Mouse (Mus musculus): ENCODE measurements around the gene Cdk6. TPM values are rescaled to one million over a fixed set of nuclear protein-coding genes. Genes with fewer than 3 reads are reported as not detected.

The Cdk6 gene
- total and polyA plus RNA-seq, 3 experiments, result 79.0 to 318 (median 197) TPM

DNA sequence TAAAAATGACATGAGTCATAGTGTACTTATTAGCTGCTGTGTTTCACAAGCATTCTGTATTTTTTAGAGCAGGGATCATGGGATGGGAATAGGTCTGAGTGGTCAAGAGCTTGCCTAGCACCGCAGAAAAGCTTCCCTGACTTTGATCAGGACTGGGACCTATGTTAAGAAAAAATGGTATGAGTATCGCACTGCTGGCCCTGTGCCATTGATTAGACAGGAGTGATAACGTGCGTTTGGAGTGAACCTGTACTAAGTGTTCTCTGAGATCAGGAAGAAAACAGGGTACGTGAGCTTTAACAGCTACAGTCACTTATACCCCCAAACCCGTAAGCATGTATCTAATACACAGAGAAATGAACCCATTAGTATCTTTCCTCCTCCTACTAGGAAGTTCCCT, 54.9 kb downstream of the Cdk6 start:
- TF ChIP-seq ZNF384 (IDR thresholded peaks at IDR 0.05; ENCODE audit: low read depth, low read length) (0 out of 2 replicates have a peak, but pooled peaks have one; percentile 38), MAFK (IDR thresholded peaks at IDR 0.05; ENCODE audit: borderline replicate concordance, low read depth, low read length) (no peak), GATA1 (IDR thresholded peaks at IDR 0.05; ENCODE audit: low read depth, low read length) (peak; percentile 62), ETS1 (IDR thresholded peaks at IDR 0.05; ENCODE audit: low read depth, low read length) (no peak), POLR2AphosphoS5 (IDR thresholded peaks at IDR 0.05; ENCODE audit: borderline replicate concordance, low read depth, low read length) (no peak), BHLHE40 (IDR thresholded peaks at IDR 0.05; ENCODE audit: borderline replicate concordance, low read depth, low read length) (no peak)
- Histone ChIP-seq H3K4me3 (ENCODE audit: control insufficient read depth in 1 of 2, insufficient read depth in 1 of 2, low read depth in 2 of 2, low read length in 2 of 2) (no peak overlapping the region), H3K4me1 (ENCODE audit: control insufficient read depth in 1 of 2, insufficient read depth in 2 of 2, low read length in 2 of 2) (peaks cover 2 to 3% of the 10 kb centered on the region in 2 experiments; a peak in 3 of 4 replicates), H3K27me3 (ENCODE audit: control insufficient read depth in 1 of 2, insufficient read depth in 2 of 2, low read length in 2 of 2) (no peaks in the 10 kb centered on the region), H3K9me3 (replicated peaks; ENCODE audit: insufficient read depth, low read length) (no peaks in the 10 kb centered on the region), H3K79me2 (ENCODE audit: control insufficient read depth, insufficient read depth, low read length, poor library complexity) (peaks cover 57% of the 10 kb centered on the region), H3K27ac (ENCODE audit: control insufficient read depth, low read depth, low read length) (no peak overlapping the region), H3K9ac (ENCODE audit: control insufficient read depth, low read depth, low read length, poor library complexity, severe bottlenecking) (no peak overlapping the region), H3K36me3 (ENCODE audit: control insufficient read depth in 1 of 2, insufficient read depth in 2 of 2, low read length in 2 of 2) (peaks cover 11 to 51% of the 10 kb centered on the region in 2 experiments)
- DNase-seq (ENCODE audit: low read depth, low spot score), result peak; percentile 44

DNA sequence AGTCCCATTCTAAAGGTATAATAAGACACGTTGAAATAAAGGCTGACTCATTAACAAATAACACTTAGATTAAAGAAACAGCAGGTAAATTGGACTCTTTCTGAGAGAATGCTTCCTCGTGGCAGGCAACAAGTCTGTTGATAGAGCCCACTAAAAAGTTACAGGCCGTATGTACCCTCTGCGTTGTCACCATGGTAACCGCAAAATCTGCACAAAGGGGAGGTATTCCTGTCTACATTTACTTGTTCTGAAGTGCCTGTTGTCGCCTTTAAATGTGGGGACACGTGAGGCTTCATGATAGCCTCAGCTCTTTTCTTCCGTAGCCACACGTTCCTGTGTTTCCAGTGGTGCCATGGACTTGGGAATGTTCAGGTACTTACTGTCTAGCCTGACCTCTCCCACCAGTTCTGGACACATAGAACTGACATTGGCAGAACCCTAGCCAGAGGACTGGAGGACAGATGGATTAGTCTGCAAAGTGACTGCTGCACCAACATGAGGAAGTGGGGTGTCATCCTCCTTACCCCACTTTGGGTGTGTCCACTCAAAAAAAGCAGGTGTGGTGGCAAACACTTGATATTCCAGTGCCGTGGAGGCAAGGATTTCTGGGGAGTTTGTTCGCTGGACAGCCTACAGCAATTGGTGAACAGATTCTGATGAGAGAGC, 55.8 kb downstream of the Cdk6 start:
- no peaks in the 10 kb centered on the region for H3K27me3 ChIP-seq (ENCODE audit: control insufficient read depth in 1 of 2, insufficient read depth in 2 of 2, low read length in 2 of 2)
- H3K36me3 ChIP-seq (ENCODE audit: control insufficient read depth in 1 of 2, insufficient read depth in 2 of 2, low read length in 2 of 2), result peaks cover 11 to 45% of the 10 kb centered on the region in 2 experiments

DNA sequence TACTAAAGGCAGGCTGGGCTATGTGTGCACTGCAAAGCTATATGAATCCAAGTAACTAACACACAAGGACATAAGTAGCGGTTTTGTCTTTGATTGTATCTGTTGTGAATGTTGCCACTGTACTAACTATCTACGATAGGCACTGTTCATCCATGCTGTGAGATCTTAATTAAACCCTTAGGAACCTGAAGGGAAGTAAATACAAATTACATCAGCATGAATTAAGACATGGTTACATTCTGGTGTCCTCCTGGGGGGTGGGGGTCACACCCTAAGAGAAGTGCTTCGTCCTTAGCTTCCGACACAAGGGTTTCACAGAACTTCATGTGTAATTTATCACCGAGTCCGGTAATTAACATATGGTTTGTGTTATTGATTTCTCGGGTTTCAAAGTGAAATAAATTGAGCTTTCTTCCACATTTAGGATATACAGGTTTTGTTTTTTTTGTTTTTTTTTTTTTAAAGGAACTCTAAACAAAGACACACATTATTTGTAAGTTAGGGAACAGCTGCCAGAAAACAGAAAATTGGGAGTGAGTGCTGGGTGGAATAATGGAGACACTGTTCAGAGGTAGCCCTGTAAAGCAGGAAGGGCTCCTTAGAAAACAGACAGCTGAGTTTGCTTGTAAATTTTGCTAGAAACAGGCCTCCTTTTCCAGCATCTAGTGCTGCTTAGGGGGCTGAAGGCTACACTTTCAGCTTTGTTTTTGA, 58.7 kb downstream of the Cdk6 start:
- H3K36me3 ChIP-seq (ENCODE audit: control insufficient read depth in 1 of 2, insufficient read depth in 2 of 2, low read length in 2 of 2), result peaks cover 8 to 32% of the 10 kb centered on the region in 2 experiments
- H3K27ac ChIP-seq (ENCODE audit: control insufficient read depth, low read depth, low read length), result no peak overlapping the region
- peaks cover 46% of the 10 kb centered on the region for H3K79me2 ChIP-seq (ENCODE audit: control insufficient read depth, insufficient read depth, low read length, poor library complexity)
- no peak overlapping the region for H3K4me3 ChIP-seq (ENCODE audit: control insufficient read depth in 1 of 2, insufficient read depth in 1 of 2, low read depth in 2 of 2, low read length in 2 of 2)
- DNase-seq (ENCODE audit: low read depth, low spot score), result no peak
- H3K9me3 ChIP-seq (replicated peaks; ENCODE audit: insufficient read depth, low read length), result no peaks in the 10 kb centered on the region
- TF ChIP-seq GATA1 (IDR thresholded peaks at IDR 0.05; ENCODE audit: low read depth, low read length) (no peak), POLR2AphosphoS2 (IDR thresholded peaks at IDR 0.05; ENCODE audit: low read length) (0 out of 2 replicates have a peak, but pooled peaks have one; percentile 19), SMC3 (IDR thresholded peaks at IDR 0.05; ENCODE audit: low read depth, low read length) (no peak), UBTF (IDR thresholded peaks at IDR 0.05; ENCODE audit: borderline replicate concordance, insufficient read depth, low read depth, low read length) (no peak)
- H3K9ac ChIP-seq (ENCODE audit: control insufficient read depth, low read depth, low read length, poor library complexity, severe bottlenecking), result no peak overlapping the region
- H3K27me3 ChIP-seq (ENCODE audit: control insufficient read depth in 1 of 2, insufficient read depth in 2 of 2, low read length in 2 of 2), result no peaks in the 10 kb centered on the region
- peaks cover 2 to 3% of the 10 kb centered on the region in 2 experiments; a peak in 3 of 4 replicates for H3K4me1 ChIP-seq (ENCODE audit: control insufficient read depth in 1 of 2, insufficient read depth in 2 of 2, low read length in 2 of 2)

More for the DNA sequence above, 55.8 kb downstream of the Cdk6 start:
- no peak for DNase-seq (ENCODE audit: low read depth, low spot score)
- Histone ChIP-seq H3K9ac (ENCODE audit: control insufficient read depth, low read depth, low read length, poor library complexity, severe bottlenecking) (no peak overlapping the region), H3K4me3 (ENCODE audit: control insufficient read depth in 1 of 2, insufficient read depth in 1 of 2, low read depth in 2 of 2, low read length in 2 of 2) (no peak overlapping the region), H3K27ac (ENCODE audit: control insufficient read depth, low read depth, low read length) (no peak overlapping the region), H3K9me3 (replicated peaks; ENCODE audit: insufficient read depth, low read length) (no peaks in the 10 kb centered on the region), H3K79me2 (ENCODE audit: control insufficient read depth, insufficient read depth, low read length, poor library complexity) (peaks cover 52% of the 10 kb centered on the region), H3K4me1 (ENCODE audit: control insufficient read depth in 1 of 2, insufficient read depth in 2 of 2, low read length in 2 of 2) (peaks cover 2 to 3% of the 10 kb centered on the region in 2 experiments; a peak in 3 of 4 replicates)
- TF ChIP-seq NRF1 (IDR thresholded peaks at IDR 0.05; ENCODE audit: insufficient read depth, low read depth, low read length, poor library complexity, severe bottlenecking), result no peak
